Mouse (Mus musculus) stomach, postnatal 0 days (tissue): ENCODE data around the gene Esyt1.

Experiments used
- CTCF ChIP-seq: IDR thresholded peaks from 2 replicates; pipeline ENCODE4 v1.5.1; 2016; ENCODE audit warnings: antibody characterized with exemption, low read depth, mild to moderate bottlenecking, moderate library complexity
- EP300 ChIP-seq: optimal IDR thresholded peaks from 2 replicates; pipeline ENCODE3; 2016; ENCODE audit warnings: antibody characterized with exemption

DNA sequence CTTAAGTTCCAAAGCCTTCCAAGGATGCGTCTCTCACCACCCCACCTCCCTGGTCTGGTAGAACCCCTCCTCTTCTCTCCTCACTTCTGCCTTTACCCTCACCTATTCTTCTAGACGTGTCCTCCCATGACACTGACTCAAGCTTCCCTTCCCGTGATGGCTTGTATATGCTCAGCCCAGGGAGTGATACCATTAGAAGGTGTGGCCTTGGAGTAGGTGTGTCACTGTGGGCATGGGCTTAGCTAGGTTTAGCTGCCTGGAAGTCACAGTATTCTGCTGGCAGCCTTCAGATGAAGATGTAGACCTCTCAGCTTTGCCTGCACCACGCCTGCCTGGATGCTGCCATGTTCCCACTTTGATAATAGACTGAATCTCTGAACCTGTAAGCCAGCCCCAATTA, 10.6 kb downstream of the Esyt1 start:
- TF ChIP-seq CTCF (no peak), EP300 (no peak)
